Mouse (Mus musculus) embryonic facial prominence, embryonic 13.5 days (tissue): ENCODE results near the gene Trmt112. TPM values are rescaled to one million over a fixed set of nuclear protein-coding genes. Genes with fewer than 3 reads are reported as not detected.
A peak's percentile ranks its signal among the peaks of the same experiment; 100 is the strongest.

Experiments
- ATAC-seq: fragments of 200-750 bp; cut with Nextera tagmentation; 2 replicates; pipeline ENCODE4 v1.8.0; 2017; ENCODE audit warnings: low read depth; ENCODE audit not compliant: insufficient number of reproducible peaks, insufficient read depth, low FRiP score, low TSS enrichment
- H3K27ac ChIP-seq: fragments of 300-500 bp; sonication (generic); 2 replicates; pipeline ENCODE4 v1.5.1; 2015; ENCODE audit warnings: moderate library complexity, mild to moderate bottlenecking, inconsistent platforms
- H3K27me3 ChIP-seq: fragments of 300-500 bp; sonication (generic); 2 replicates; pipeline ENCODE4 v1.6.1; 2015; ENCODE audit warnings: mild to moderate bottlenecking, inconsistent platforms
- H3K36me3 ChIP-seq: fragments of 300-500 bp; sonication (generic); 2 replicates; pipeline ENCODE4 v1.6.1; 2015; ENCODE audit warnings: mild to moderate bottlenecking, inconsistent platforms
- H3K4me1 ChIP-seq: fragments of 300-500 bp; sonication (generic); 2 replicates; pipeline ENCODE4 v1.6.1; 2015; ENCODE audit warnings: inconsistent platforms
- H3K4me2 ChIP-seq: fragments of 300-500 bp; sonication (generic); 2 replicates; pipeline ENCODE4 v1.6.1; 2015; ENCODE audit warnings: moderate library complexity, mild to moderate bottlenecking, inconsistent platforms
- H3K4me3 ChIP-seq: fragments of 300-500 bp; sonication (generic); 2 replicates; pipeline ENCODE4 v1.5.1; 2015; ENCODE audit warnings: mild to moderate bottlenecking, inconsistent platforms
- H3K9ac ChIP-seq: fragments of 300-500 bp; sonication (generic); 2 replicates; pipeline ENCODE4 v1.6.1; 2015; ENCODE audit warnings: mild to moderate bottlenecking, inconsistent platforms
- H3K9me3 ChIP-seq: fragments of 300-500 bp; sonication (generic); 2 replicates; pipeline ENCODE4 v1.6.1; 2016; ENCODE audit warnings: inconsistent platforms
- WGBS: fragments of 180-500 bp; shearing (Covaris S2); methylation state at CpG from one replicate; pipeline ENCODE4 v1.1.7; 2015; ENCODE audit warnings: mixed read lengths; 5-methylcytosine and 5-hydroxymethylcytosine counted together
- polyA plus RNA-seq: library from polyadenylated mRNA; unstranded; fragments of >200 nt; fragmentation: Nextera tagmentation; extraction: Ambion mirVana; gene quantifications from 2 replicates; pipeline ENCODE4 v1.2.1, GENCODE M21; 2015

The Trmt112 gene
- polyA plus RNA-seq, 1 experiment from 2014 or later, result 176 TPM

DNA sequence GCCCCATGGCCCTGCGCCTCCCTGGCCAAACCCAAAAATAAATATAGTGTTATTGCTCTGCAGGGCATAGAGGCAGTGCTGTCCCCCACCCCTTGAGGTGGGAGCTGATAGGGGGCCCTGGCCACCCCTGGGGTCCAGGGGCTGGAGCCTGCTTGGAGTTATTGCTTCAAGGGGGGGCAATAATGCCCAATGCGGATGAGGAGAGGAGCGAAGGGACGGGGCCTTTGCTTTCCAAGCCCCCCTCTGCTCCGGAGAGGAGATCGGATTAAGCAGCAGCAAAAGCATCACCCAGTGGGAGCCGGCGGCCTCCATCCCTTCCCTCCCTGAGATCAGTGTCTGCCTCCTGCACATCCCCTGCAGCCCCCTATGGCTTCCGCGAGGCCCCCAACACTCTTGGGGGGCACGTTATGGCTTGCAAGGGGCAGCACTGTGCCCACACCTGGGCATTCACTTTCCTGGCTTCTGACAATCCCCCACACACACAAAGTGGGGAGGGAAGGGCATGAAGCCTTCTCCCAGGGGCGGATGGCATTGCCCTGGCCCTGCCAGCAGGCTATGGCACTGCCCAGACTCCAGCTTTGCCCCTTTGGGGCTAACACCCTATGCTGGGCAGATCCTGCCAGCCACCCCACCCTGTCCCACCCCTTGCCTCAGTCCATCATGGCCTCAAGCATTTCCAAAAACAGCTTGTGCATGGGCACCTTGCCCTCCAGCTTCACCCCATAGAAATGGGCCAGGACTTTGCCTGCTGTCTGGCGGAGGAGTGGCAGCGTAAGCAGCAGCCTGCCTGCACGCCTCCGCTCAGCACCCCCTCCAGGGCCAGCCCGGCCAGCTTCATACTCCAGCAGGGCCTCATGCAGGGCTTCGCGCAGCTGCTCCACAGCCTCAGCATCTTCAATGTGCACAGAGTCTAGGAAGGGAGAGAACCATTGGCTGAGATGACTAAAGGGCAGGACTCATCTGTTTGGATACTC is 1.9 kb downstream of the Trmt112 start:
- H3K4me2 ChIP-seq, result peak overlapping the region; percentile 81
- H3K9me3 ChIP-seq, result no peaks in the 10 kb centered on the region
- no peak for ATAC-seq
- peak overlapping the region; percentile 68 for H3K4me3 ChIP-seq
- 87% methylated on average over 19 of the region's 19 CpGs for WGBS
- peak overlapping the region; percentile 34; the same call in 1 of the 2 replicates for H3K27ac ChIP-seq
- no peaks in the 10 kb centered on the region for H3K27me3 ChIP-seq
- peaks cover 49% of the 10 kb centered on the region for H3K36me3 ChIP-seq
- H3K9ac ChIP-seq, result peak overlapping the region; percentile 58
- H3K4me1 ChIP-seq, result peaks cover 28% of the 10 kb centered on the region

DNA sequence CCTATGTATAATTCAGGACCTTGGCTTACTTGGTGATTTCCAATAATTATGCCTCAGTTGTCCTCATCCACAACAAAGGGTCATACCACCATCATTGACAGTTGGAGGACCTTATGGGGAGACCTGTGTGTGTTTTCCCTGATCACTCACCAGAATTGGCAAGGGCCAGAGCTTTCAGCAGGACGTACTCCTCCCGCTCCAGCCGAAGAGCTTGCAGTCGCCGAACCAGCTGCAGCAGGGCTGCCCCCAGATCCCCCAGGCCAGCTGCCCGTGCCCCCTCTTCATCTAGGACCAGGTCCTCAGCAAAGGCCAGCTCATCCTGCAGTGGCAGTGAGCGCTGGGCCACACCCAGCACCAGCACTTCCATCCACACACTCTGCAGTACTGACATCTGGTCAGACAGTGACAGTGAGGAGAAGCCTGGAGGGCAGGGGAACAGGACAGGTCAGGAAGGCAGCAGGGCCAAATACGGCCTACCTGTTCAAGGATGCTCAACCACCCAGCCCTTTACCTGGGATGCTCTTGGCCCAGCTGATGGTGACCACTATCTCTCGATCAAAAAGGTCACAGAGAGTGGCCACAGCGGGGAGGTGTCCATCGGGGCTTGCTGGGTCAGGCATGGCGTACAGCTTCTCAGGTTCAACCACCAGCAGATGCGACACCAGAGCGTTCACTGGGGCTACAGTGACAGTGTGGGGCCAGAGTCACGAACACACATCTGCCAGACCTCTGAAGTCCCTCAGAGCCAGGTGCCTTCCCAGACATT is 2.9 kb downstream of the Trmt112 start:
- 92% methylated on average over 15 of the region's 15 CpGs for WGBS
- Histone ChIP-seq H3K4me1 (peaks cover 24% of the 10 kb centered on the region), H3K4me3 (no peak overlapping the region), H3K27me3 (no peaks in the 10 kb centered on the region), H3K9ac (no peak overlapping the region), H3K36me3 (peaks cover 39% of the 10 kb centered on the region), H3K27ac (no peak overlapping the region), H3K9me3 (no peaks in the 10 kb centered on the region), H3K4me2 (no peak overlapping the region)
- no peak for ATAC-seq

- Histone ChIP-seq H3K27ac (no peak overlapping the region), H3K27me3 (no peaks in the 10 kb centered on the region), H3K9me3 (no peaks in the 10 kb centered on the region), H3K36me3 (peaks cover 37% of the 10 kb centered on the region), H3K4me2 (no peak overlapping the region), H3K4me1 (peaks cover 18% of the 10 kb centered on the region), H3K9ac (no peak overlapping the region), H3K4me3 (no peak overlapping the region)
- WGBS, result 93% methylated on average over 6 of the region's 6 CpGs
- no peak for ATAC-seq
Measured at GRCm38 (mm10) chr19:6913036-6913435, 3.5 kb downstream of the Trmt112 start.

GRCm38 (mm10) chr19:6913991-6914390 is 4.5 kb downstream of the Trmt112 start:
- Histone ChIP-seq H3K9ac (no peak overlapping the region), H3K9me3 (no peaks in the 10 kb centered on the region), H3K27ac (no peak overlapping the region), H3K4me2 (no peak overlapping the region), H3K4me3 (no peak overlapping the region), H3K27me3 (no peaks in the 10 kb centered on the region), H3K36me3 (peaks cover 37% of the 10 kb centered on the region), H3K4me1 (peaks cover 10% of the 10 kb centered on the region)
- ATAC-seq, result no peak
- 85% methylated on average over 11 of the region's 11 CpGs for WGBS

DNA sequence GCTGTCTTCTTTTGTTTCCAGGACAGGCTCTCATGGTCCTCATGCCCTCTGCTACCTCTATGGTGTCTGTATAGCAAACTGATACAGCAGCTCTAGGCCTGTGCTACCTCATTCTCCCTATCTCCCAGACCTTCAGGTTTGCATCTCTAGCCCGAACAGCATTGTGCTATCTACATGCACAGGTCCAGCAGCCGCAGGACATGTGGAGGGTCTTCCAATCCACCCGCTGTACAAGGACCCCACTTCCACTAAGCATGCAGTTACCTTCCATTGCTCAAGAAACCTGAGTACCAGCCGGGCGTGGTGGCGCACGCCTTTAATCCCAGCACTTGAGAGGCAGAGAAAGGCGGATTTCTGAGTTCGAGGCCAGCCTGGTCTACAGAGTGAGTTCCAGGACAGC is 5.0 kb downstream of the Trmt112 start:
- no peaks in the 10 kb centered on the region for H3K9me3 ChIP-seq
- no peak overlapping the region for H3K9ac ChIP-seq
- H3K4me1 ChIP-seq, result peaks cover 10% of the 10 kb centered on the region
- no peaks in the 10 kb centered on the region for H3K27me3 ChIP-seq
- no peak overlapping the region for H3K4me2 ChIP-seq
- peaks cover 37% of the 10 kb centered on the region for H3K36me3 ChIP-seq
- 86% methylated on average over 9 of the region's 9 CpGs for WGBS
- no peak for ATAC-seq
- no peak overlapping the region for H3K27ac ChIP-seq
- H3K4me3 ChIP-seq, result no peak overlapping the region

DNA sequence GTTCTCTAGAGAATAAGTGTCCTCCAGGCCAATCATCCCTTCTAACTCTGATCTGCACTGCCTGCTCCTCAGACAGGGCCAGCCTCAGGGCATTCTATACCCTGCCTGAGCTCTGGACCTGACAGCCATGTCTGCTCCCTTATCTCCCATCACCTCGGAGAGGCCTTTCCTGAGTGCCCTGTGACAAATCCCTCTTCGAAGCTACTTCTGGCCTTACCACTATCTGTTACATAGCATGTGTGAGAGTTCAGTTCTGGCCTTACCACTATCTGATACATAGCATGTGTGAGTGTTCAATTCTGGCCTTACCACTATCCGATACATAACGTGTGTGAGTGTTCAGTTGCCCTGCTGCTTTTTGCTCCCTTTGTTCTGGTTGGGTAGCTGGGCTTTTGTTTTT is 5.8 kb downstream of the Trmt112 start:
- WGBS, result 79% methylated on average over 4 of the region's 4 CpGs
- no peak for ATAC-seq
- Histone ChIP-seq H3K4me1 (peaks cover 17% of the 10 kb centered on the region), H3K9ac (no peak overlapping the region), H3K4me2 (no peak overlapping the region), H3K27me3 (no peaks in the 10 kb centered on the region), H3K4me3 (no peak overlapping the region), H3K27ac (no peak overlapping the region), H3K36me3 (peaks cover 37% of the 10 kb centered on the region), H3K9me3 (no peaks in the 10 kb centered on the region)

GRCm38 (mm10) chr19:6916496-6916895 is 7.0 kb downstream of the Trmt112 start:
- no peaks in the 10 kb centered on the region for H3K9me3 ChIP-seq
- no peak overlapping the region for H3K4me3 ChIP-seq
- H3K9ac ChIP-seq, result no peak overlapping the region
- 80% methylated on average over 4 of the region's 4 CpGs for WGBS
- peaks cover 31% of the 10 kb centered on the region for H3K36me3 ChIP-seq
- peaks cover 19% of the 10 kb centered on the region for H3K4me1 ChIP-seq
- ATAC-seq, result no peak
- no peaks in the 10 kb centered on the region for H3K27me3 ChIP-seq
- no peak overlapping the region for H3K27ac ChIP-seq
- no peak overlapping the region for H3K4me2 ChIP-seq

DNA sequence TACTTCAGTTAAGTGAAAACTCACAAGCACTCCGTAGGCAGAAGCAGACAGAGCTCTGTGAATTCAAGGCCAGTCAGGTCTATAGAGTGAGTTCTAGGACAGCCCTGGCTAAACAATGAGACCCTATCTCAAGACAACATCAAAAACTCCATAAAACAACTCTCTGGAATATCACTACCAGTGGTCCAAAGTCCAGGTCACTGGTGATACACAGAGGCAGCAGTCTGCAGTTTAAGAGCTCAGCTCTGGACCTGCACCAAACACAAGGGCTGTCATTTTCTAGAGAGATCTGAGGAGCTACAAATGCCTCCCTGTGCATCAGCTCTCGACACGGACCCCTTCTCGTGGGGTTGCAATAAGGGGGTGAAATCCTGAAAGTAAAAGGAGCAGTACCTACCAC is 8.8 kb downstream of the Trmt112 start:
- Histone ChIP-seq H3K9ac (no peak overlapping the region), H3K4me1 (peaks cover 23% of the 10 kb centered on the region), H3K27me3 (peaks cover 11% of the 10 kb centered on the region), H3K9me3 (no peaks in the 10 kb centered on the region), H3K4me3 (no peak overlapping the region), H3K4me2 (no peak overlapping the region), H3K27ac (no peak overlapping the region), H3K36me3 (peaks cover 13% of the 10 kb centered on the region)
- WGBS, result 87% methylated on average over 4 of the region's 4 CpGs
- ATAC-seq, result no peak

DNA sequence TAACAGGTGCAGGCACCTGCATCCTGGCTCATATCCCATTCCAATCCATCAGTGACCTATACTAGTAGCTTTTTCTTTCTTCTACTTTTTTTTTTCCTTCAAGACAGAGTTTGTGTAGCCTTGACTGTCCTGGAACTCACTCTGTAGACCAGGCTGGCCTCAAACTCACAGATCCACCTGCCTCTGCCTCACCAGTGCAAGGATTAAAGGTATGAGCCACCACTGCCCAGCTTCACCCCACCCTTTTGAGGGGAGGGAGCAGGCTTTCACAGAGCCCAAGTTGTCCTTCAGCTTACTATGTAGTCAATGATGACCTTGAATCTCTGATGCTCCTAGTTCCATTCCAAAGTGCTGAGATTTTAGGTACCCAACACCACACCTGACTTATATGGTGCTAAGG is 9.9 kb downstream of the Trmt112 start:
- ATAC-seq, result no peak
- Histone ChIP-seq H3K4me3 (no peak overlapping the region), H3K9me3 (no peaks in the 10 kb centered on the region), H3K4me1 (peaks cover 23% of the 10 kb centered on the region), H3K27me3 (peaks cover 22% of the 10 kb centered on the region), H3K27ac (no peak overlapping the region), H3K36me3 (0 out of 2 replicates have a peak, but pooled peaks cover 2% of the 10 kb centered on the region), H3K4me2 (no peak overlapping the region), H3K9ac (no peak overlapping the region)

DNA sequence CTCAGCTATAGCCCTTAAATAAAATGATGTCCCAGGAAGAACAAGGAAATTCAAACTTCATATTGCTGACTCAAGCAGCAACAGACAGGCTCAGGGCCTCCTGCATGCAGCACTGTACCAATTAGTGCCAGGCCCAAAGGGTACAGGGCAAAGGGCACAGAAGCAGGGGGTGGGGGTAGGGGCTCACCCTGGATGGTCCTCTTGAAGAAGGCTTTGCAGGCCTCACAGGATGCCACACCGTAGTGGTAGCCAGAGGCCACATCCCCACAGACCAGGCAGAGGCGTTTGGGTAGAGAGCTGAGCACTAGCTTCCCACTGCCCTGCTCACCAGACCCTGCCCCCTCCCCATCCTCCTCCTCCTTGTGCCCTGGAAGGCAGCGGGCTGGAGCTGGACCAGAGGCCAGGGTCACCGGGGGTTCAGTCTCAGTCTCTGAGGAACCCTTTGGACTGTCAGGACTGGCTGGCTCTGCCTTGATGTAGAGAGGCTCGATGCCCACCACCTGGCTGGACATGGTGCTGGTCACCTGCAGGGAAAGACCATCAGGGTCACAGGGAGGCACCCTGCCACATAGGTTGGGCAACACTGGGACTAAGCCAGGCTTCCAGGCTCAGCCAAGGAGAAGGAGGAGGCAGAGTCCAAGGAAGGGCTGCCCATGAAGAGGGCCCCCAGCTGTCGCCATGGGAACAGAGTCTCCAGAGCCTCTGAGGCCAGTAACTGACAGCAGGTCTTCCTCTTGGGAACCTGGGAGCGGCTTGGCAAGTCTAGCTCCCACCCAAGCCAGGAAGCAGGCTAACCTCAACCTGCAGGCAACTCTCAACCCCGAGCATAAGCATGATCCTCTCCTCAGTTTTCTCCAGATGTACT is 10.6 kb downstream of the Trmt112 start:
- Histone ChIP-seq H3K4me3 (peak overlapping the region; percentile 79), H3K27me3 (peaks cover 28% of the 10 kb centered on the region), H3K9ac (peak overlapping the region; percentile 78), H3K9me3 (no peaks in the 10 kb centered on the region), H3K27ac (no peak overlapping the region), H3K4me1 (peaks cover 29% of the 10 kb centered on the region), H3K36me3 (no peaks in the 10 kb centered on the region), H3K4me2 (peak overlapping the region; percentile 93)
- ATAC-seq, result no peak
- 37% methylated on average over 8 of the region's 8 CpGs for WGBS
